Mouse (Mus musculus): ENCODE measurements around the gene Slc52a3.

DNA sequence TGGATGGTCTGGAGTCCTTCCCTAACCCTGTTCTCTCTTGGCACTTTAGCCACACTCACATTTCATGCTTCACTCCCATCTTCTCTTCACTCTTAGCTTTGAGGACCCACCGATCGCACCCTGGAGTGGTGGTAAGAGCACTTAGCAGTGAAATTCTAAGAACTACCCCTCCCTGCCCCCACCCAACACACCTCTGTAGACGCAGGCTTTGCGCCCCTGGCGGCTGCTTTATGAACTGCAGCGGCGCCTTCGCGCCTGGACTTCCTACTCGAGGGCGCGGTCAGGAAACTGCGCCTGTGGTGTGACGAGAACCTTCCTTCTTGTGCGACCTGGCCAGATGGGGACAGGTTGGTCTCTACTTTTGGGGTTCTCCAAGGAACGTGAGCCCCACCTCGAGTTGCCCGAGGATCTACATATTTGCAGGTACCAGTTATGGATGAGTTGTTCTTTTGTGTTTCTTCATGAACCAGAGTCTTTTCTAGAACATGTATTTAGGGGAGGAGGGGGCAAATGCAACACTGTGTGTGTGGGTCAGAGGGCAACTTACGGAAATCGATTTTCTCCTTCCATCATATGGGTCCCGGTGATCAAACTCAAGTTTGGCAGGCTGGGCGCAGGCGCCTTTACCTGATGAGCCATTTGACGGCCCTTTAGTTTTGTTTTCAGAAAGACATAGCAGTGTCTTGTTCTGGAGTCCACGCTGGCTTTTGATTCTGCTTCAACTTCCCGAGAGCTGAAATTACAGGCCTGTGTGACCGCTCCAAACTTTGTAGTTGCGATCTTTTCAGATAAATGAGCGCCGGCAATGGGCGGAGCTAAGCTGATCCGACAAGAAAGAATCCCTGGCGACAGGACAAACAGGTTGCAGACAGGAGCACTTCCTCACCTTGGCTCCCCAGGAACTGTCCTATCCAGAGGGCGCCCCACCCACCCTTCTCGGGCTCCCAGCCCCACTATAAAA lies at the start of gene Slc52a3:
- TF ChIP-seq CTCF (IDR thresholded peaks at IDR 0.05 in 2 of 3, conservative IDR thresholded peaks at IDR 0.05 in 1 of 3; ENCODE audit: control insufficient read depth in 1 of 3, insufficient read depth in 1 of 3, low read depth in 2 of 3, low read length in 3 of 3, poor library complexity in 1 of 3, severe bottlenecking in 1 of 3) (peak; percentile 86 to 94 (median 93)), TCF12 (IDR thresholded peaks at IDR 0.05; ENCODE audit: low read depth, low read length) (peak; percentile 65)
